In genomic region chr7:16816475-16817122, GRCm38 (mm10) we compare ENCODE assay signal across 8 mouse cellular contexts. TPM values are rescaled to one million over a fixed set of nuclear protein-coding genes. Genes with fewer than 3 reads are reported as not detected.
DNase-seq lines count a peak whose midpoint lies in the region; ATAC-seq and TF ChIP-seq lines count a peak whose summit lies in the region.

Gene Fkrp (minus strand): TSS chr7:16816732.

- H3K4me2 ChIP-seq in hindbrain, postnatal 0 days (ENCODE audit: low read depth, low read length), result peak within 1 kb of the TSS; percentile 83
- peak within 1 kb of the TSS; percentile 93 for H3K4me2 ChIP-seq in limb, embryonic 11.5 days (ENCODE audit: low read depth, severe bottlenecking)
- H3K4me2 ChIP-seq in midbrain, embryonic 15.5 days, result peak within 1 kb of the TSS; percentile 92
- peak within 1 kb of the TSS; percentile 91 for H3K4me2 ChIP-seq in stomach, postnatal 0 days (replicated peaks; ENCODE audit: low read depth)

- peaks cover 35% of the 10 kb centered on the region for H3K4me1 ChIP-seq in hindbrain, postnatal 0 days (ENCODE audit: insufficient read depth, low read length)
- H3K4me1 ChIP-seq in limb, embryonic 11.5 days (ENCODE audit: control insufficient read depth, insufficient read depth, low read length), result peaks cover 27% of the 10 kb centered on the region
- peaks cover 87% of the 10 kb centered on the region for H3K4me1 ChIP-seq in midbrain, embryonic 15.5 days
- H3K4me1 ChIP-seq in stomach, postnatal 0 days (replicated peaks; ENCODE audit: control insufficient read depth, insufficient read depth), result peaks cover 14% of the 10 kb centered on the region

- H3K27me3 ChIP-seq in hindbrain, postnatal 0 days (ENCODE audit: insufficient read depth, low read length), result no peaks in the 10 kb centered on the region
- H3K27me3 ChIP-seq in limb, embryonic 11.5 days (ENCODE audit: control insufficient read depth, insufficient read depth, low read length), result peaks cover 3% of the 10 kb centered on the region; the same call in 1 of the 2 replicates
- H3K27me3 ChIP-seq in midbrain, embryonic 15.5 days (replicated peaks), result no peaks in the 10 kb centered on the region
- H3K27me3 ChIP-seq in stomach, postnatal 0 days (ENCODE audit: control insufficient read depth, insufficient read depth, low read length), result no peaks in the 10 kb centered on the region

- no peak for TF ChIP-seq EP300 in stomach, postnatal 0 days (optimal IDR thresholded peaks at IDR 0.05)

- no peaks in the 10 kb centered on the region for H3K36me3 ChIP-seq in hindbrain, postnatal 0 days (ENCODE audit: insufficient read depth, low read length)
- no peaks in the 10 kb centered on the region; the same call in 1 of the 2 replicates for H3K36me3 ChIP-seq in limb, embryonic 11.5 days (ENCODE audit: control insufficient read depth, insufficient read depth, low read length)
- H3K36me3 ChIP-seq in midbrain, embryonic 15.5 days (replicated peaks), result no peaks in the 10 kb centered on the region
- no peaks in the 10 kb centered on the region for H3K36me3 ChIP-seq in stomach, postnatal 0 days (ENCODE audit: control insufficient read depth, insufficient read depth, low read length)

- peak within 1 kb of the TSS; percentile 100 for H3K9ac ChIP-seq in hindbrain, postnatal 0 days (replicated peaks; ENCODE audit: low read length)
- peak within 1 kb of the TSS; percentile 99 for H3K9ac ChIP-seq in limb, embryonic 11.5 days (ENCODE audit: low read length)
- H3K9ac ChIP-seq in midbrain, embryonic 15.5 days, result peak within 1 kb of the TSS; percentile 99
- H3K9ac ChIP-seq in stomach, postnatal 0 days (ENCODE audit: low read length), result peak within 1 kb of the TSS; percentile 99

- H3K9me3 ChIP-seq in hindbrain, postnatal 0 days (ENCODE audit: low read length), result no peaks in the 10 kb centered on the region
- H3K9me3 ChIP-seq in limb, embryonic 11.5 days (ENCODE audit: control insufficient read depth, low read length), result no peaks in the 10 kb centered on the region
- no peaks in the 10 kb centered on the region for H3K9me3 ChIP-seq in midbrain, embryonic 15.5 days
- H3K9me3 ChIP-seq in stomach, postnatal 0 days (ENCODE audit: control insufficient read depth, low read length), result no peaks in the 10 kb centered on the region

- WGBS in hindbrain, postnatal 0 days, result under 1% methylated on average over 45 of the region's 64 CpGs
- under 1% methylated on average over 55 of the region's 64 CpGs for whole genome bisulfite sequencing in limb, embryonic 11.5 days
- 1% methylated on average over 54 of the region's 64 CpGs for WGBS in midbrain, embryonic 15.5 days
- under 1% methylated on average over 41 of the region's 64 CpGs for WGBS in stomach, postnatal 0 days

- peak within 1 kb of the TSS; percentile 99 for H3K27ac ChIP-seq in hindbrain, postnatal 0 days
- H3K27ac ChIP-seq in limb, embryonic 11.5 days (replicated peaks; ENCODE audit: low read depth, low read length), result peak within 1 kb of the TSS; percentile 99
- H3K27ac ChIP-seq in midbrain, embryonic 15.5 days, result peak within 1 kb of the TSS; percentile 100
- H3K27ac ChIP-seq in stomach, postnatal 0 days (replicated peaks), result peak within 1 kb of the TSS; percentile 96

- peak; percentile 54 for DNase-seq in layer of hippocampus, adult 11-12 months (ENCODE audit: low spot score)
- DNase-seq in layer of hippocampus, adult 9-11 months, result no peak
- peak; percentile 67 for DNase-seq in cerebellum, adult 9-11 months
- DNase-seq in gastrocnemius, postnatal 10 days, result peak; percentile 67
- peak; percentile 70 for DNase-seq in hindbrain, postnatal 0 days (ENCODE audit: low spot score)
- peak; percentile 69 for DNase-seq in limb, embryonic 11.5 days (ENCODE audit: low spot score)
- DNase-seq in stomach, postnatal 0 days (ENCODE audit: low spot score), result peak; percentile 59

- ATAC-seq in hindbrain, postnatal 0 days, result peak; percentile 41
- peak; percentile 68 for ATAC-seq in limb, embryonic 11.5 days (ENCODE audit: insufficient number of reproducible peaks, low FRiP score, low TSS enrichment, low read depth)
- peak; percentile 44 for ATAC-seq in midbrain, embryonic 15.5 days (replicated peaks)
- peak; percentile 79 for ATAC-seq in stomach, postnatal 0 days (ENCODE audit: low FRiP score, low TSS enrichment)

- TF ChIP-seq CTCF in hindbrain, postnatal 0 days (IDR thresholded peaks at IDR 0.05; ENCODE audit: low read depth), result no peak
- TF ChIP-seq CTCF in stomach, postnatal 0 days (IDR thresholded peaks at IDR 0.05; ENCODE audit: low read depth), result peak; percentile 2; the same call in 1 of the 2 replicates

- H3K4me3 ChIP-seq in hindbrain, postnatal 0 days (ENCODE audit: low read length), result peak within 1 kb of the TSS; percentile 99
- peak within 1 kb of the TSS; percentile 93 for H3K4me3 ChIP-seq in limb, embryonic 11.5 days (ENCODE audit: low read depth, low read length)
- peak within 1 kb of the TSS; percentile 90 for H3K4me3 ChIP-seq in midbrain, embryonic 15.5 days
- H3K4me3 ChIP-seq in stomach, postnatal 0 days (ENCODE audit: low read depth, low read length), result peak within 1 kb of the TSS; percentile 100

RNA-seq across cellular contexts. Expression of gene Fkrp, which starts in this region (rescaled TPM):
- 10 to 100 TPM; 23.2 to 23.3 TPM for total RNA-seq in gastrocnemius, postnatal 10 days (2021)
- total RNA-seq in hindbrain, postnatal 0 days (2014; rRNA removed), result 63.1 and 73.8 TPM in 2 replicates
- polyA plus RNA-seq in hindbrain, postnatal 0 days (2015; fragmentation: Nextera tagmentation; extraction: Ambion mirVana), result 45.2 and 45.4 TPM in 2 replicates
- polyA plus RNA-seq in limb, embryonic 11.5 days (2014; fragmentation: Nextera tagmentation; extraction: Ambion mirVana), result 25.4 and 29.3 TPM in 2 replicates
- polyA plus RNA-seq in midbrain, embryonic 15.5 days (2015; fragmentation: Nextera tagmentation; extraction: Ambion mirVana), result 51.9 and 55.1 TPM in 2 replicates
- polyA plus RNA-seq in stomach, postnatal 0 days (2015; fragmentation: Nextera tagmentation; extraction: Ambion mirVana), result 14.2 and 14.5 TPM in 2 replicates
